Mouse (Mus musculus) heart, postnatal 25 days (tissue): ENCODE measurements around the gene Pdlim7. TPM values are rescaled to one million over a fixed set of nuclear protein-coding genes. Genes with fewer than 3 reads are reported as not detected.

Experiments used
- DNase-seq: peaks from one replicate; pipeline ENCODE4 v3.0.0; 2022; ENCODE audit warnings: low spot score
- intact Hi-C: fragments of 180-260 bp; cut with DNase I; formaldehyde crosslinking; loops from one replicate; pipeline ENCODE4 v1.15.1; 2025
- total RNA-seq, 2 experiments: library from RNA; stranded (reverse); gene quantifications; 2 replicates each; pipeline ENCODE4 v1.2.3; 2021

Pdlim7 gene
- total RNA-seq = 10 to 100 TPM; 65.2 to 67.7 TPM

- DNase-seq = peak; percentile 88
- intact Hi-C loops = loop anchor here (2.0 kb wide), 1 partner anchor 42 kb away; no protein-coding TSS in a partner anchor
These were observed at the start of gene Pdlim7 for GRCm38 (mm10) chr13:55513111-55513748. Gene Pdlim7 (minus strand): TSS chr13:55513676.

- DNase-seq = no peak
- intact Hi-C loops = no loop called here
These were observed 44.0 kb upstream of the Pdlim7 start for GRCm38 (mm10) chr13:55557499-55557898.

- intact Hi-C loops = no loop called here
- DNase-seq = no peak
These were observed 42.4 kb upstream of the Pdlim7 start for GRCm38 (mm10) chr13:55555921-55556320.

- no peak for DNase-seq
- intact Hi-C loops = no loop called here
These were observed 35.6 kb upstream of the Pdlim7 start for GRCm38 (mm10) chr13:55549061-55549460.

GRCm38 (mm10) chr13:55548426-55548825 is 35.0 kb upstream of the Pdlim7 start:
- no peak for DNase-seq
- intact Hi-C loops = no loop called here

- DNase-seq = no peak
- intact Hi-C loops = no loop called here
These were observed 34.4 kb upstream of the Pdlim7 start for GRCm38 (mm10) chr13:55547916-55548315.

GRCm38 (mm10) chr13:55544792-55545191 is 31.3 kb upstream of the Pdlim7 start:
- intact Hi-C loops = no loop called here

GRCm38 (mm10) chr13:55543447-55543846 is 30.0 kb upstream of the Pdlim7 start:
- no peak for DNase-seq
- intact Hi-C loops = no loop called here

More at GRCm38 (mm10) chr13:55544792-55545191, 31.3 kb upstream of the Pdlim7 start:
- no peak for DNase-seq

GRCm38 (mm10) chr13:55542891-55543290 is 29.4 kb upstream of the Pdlim7 start:
- no peak for DNase-seq
- intact Hi-C loops = no loop called here

- intact Hi-C loops = no loop called here
- no peak for DNase-seq
These were observed 27.5 kb upstream of the Pdlim7 start for GRCm38 (mm10) chr13:55540933-55541332.

GRCm38 (mm10) chr13:55536194-55537175 is 23.0 kb upstream of the Pdlim7 start, which contains the start of gene Ddx41:
Gene Ddx41 (minus strand): TSS chr13:55536658.
- DNase-seq = peak; percentile 99
- intact Hi-C loops = loop anchor here (1.0 to 5.0 kb wide), 3 partner anchors 20 to 129 kb away; no protein-coding TSS in a partner anchor

- intact Hi-C loops = loop anchor here (1.0 to 5.0 kb wide), 3 partner anchors 19 to 128 kb away; no protein-coding TSS in a partner anchor
These were observed 22.3 kb upstream of the Pdlim7 start for GRCm38 (mm10) chr13:55535796-55536193.

GRCm38 (mm10) chr13:55535191-55535590 is 21.7 kb upstream of the Pdlim7 start:
- DNase-seq = no peak
- intact Hi-C loops = loop anchor here (5.0 kb wide), 1 partner anchor 128 kb away; no protein-coding TSS in a partner anchor

More at GRCm38 (mm10) chr13:55535796-55536193, 22.3 kb upstream of the Pdlim7 start:
- DNase-seq = no peak

- no peak for DNase-seq
These were observed 15.9 kb upstream of the Pdlim7 start, which contains the start of gene Dok3 for GRCm38 (mm10) chr13:55529198-55529915. Gene Dok3 (minus strand): TSS chr13:55529296.

GRCm38 (mm10) chr13:55527834-55528772 is 14.6 kb upstream of the Pdlim7 start:
- intact Hi-C loops = no loop called here
- no peak for DNase-seq

More at GRCm38 (mm10) chr13:55529198-55529915, 15.9 kb upstream of the Pdlim7 start, which contains the start of gene Dok3:
- intact Hi-C loops = no loop called here

- no peak for DNase-seq
- intact Hi-C loops = no loop called here
These were observed 13.7 kb upstream of the Pdlim7 start for GRCm38 (mm10) chr13:55527212-55527611.

- DNase-seq = no peak
- intact Hi-C loops = no loop called here
These were observed 12.5 kb upstream of the Pdlim7 start for GRCm38 (mm10) chr13:55525733-55526553.
